Mouse (Mus musculus) adipose tissue, adult 10 weeks (tissue): ENCODE data around the gene Wdr62. TPM values are rescaled to one million over a fixed set of nuclear protein-coding genes. Genes with fewer than 3 reads are reported as not detected.

Experiments
- polyA plus RNA-seq: library from polyadenylated mRNA; stranded (reverse); fragments of 350-450 nt; fragmentation: Illumina TruSeq; extraction: RNeasy Lipid Tissue Mini Kit (QIAGEN cat#74804); gene quantifications from one replicate; pipeline ENCODE4 v1.2.3, GENCODE M21; 2014; ENCODE audit warnings: low read depth, low replicate concordance

Gene Wdr62
- polyA plus RNA-seq = 18.1 TPM

DNA sequence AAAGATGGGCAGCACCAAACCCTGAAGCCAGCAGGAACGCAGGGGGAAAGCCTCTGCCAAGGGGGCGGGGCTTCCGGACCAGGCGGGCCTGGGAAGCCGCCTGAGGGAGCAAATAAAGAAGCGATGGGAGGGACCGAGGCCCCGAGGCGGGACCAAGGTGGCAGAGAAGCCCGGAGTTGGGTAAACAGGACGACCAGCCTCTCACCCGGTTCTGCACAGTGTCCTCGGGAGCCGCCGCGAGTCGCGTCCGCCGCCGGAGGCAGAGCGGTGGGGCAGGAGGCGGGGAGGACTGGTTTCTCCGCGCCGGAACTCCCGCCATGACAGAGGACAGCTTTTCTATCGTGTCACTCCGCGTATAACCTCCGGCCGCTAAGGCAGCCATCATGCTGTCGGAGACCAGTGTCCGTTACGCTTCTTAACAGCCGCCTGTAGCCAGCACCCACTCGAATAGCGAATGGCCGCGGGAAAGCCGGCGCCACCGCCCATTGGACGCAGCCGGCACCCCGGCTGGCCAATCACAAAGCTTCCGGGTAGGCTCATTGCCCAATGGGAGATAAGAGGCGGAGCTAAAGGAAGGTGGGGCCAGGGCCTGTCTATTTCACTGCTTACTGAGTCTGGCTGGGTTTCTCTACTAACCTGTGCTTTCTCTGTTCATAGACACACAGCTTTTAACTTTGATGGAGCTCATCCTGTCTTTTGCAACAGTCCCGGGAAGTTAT, at the start of gene Wdr62, which contains the start of gene Thap8:
TSS of gene Wdr62 (minus strand) at position 469 of the 719 bp plus-strand sequence.
TSS of gene Thap8 (plus strand) at position 144 of the 719 bp plus-strand sequence.

DNA sequence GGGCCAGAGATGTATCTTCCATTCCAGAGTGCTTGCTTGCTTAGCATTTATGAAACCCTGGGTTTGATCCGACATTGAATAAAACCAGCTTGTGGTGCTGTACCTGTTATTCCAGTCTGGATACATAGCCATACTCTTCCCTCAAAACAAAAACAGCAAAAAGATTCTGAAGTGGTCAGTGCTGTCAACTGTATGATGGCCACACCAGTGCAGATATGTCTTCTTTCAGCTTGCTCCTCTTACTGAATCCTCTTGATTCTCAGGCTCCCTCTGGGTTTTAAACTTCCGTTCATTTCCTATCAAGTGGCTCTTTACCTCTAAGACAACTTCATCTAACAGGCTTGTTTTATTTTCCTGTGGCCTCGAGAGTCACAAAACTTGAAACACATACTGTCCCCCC, 43.6 kb upstream of the Wdr62 start, which contains the start of gene Sdhaf1:
TSS of gene Sdhaf1 (minus strand) at position 101 of the 400 bp plus-strand sequence.

DNA sequence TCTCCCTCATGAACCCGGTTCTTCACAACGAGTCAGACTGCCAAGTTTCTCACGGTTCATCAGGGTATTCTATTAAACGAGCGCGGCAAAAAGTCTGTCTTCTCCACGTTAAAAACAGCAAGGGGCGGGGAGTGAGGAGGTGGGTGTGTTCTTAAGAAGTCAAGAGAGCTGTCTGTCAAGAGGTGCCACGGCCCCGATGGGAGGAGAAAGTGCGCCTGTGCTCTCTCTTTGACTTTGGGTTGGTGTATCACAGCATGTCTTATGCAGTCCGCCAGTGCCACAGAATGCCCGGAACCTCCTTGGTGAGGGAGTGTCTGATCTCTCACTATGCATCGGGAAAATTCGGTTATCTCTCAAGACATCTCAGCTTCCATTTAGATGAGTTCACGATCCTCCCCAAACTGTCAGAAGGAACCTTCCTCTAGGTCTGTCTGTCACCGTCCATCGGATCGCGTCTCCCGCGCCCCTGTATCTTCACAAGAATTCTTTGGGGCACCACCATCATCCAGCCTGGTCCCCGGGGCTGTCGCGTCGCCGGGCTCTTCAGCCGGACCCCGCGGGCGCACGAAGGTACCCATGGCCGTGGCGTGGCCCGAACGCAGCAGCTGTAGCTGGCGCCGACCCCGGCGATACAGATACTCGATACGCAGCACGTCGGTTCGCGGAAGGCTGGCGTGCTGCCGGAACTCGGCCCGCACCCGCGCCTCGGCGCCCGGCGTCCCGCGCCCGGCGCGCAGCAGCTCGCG, 41.5 kb upstream of the Wdr62 start, which contains the start of gene E130208F15Rik:
TSS of gene E130208F15Rik (plus strand) at position 202 of the 746 bp plus-strand sequence.

DNA sequence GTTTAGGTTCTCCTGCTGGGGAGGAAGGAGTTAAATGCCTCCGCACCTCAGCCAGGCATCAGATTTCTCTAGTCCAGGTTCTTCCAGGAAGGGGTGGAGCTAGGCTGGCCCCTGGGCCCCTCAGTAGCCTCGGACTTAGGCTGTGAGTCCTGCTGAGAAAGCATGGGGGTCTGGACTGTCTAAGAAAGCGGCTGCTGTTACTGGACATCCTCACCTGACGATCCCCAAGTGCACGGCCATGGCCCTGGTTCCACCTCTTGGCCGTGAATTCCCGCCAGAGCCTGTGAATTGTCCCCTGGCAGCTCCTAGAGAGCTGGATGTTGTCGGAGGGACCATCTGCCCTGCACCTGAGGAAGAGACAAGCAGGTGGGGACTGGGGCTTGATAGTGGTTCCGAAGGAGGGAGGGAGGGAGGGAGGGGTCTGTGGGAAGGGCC, 34.5 kb upstream of the Wdr62 start, which contains the start of gene Syne4:
TSS of gene Syne4 (plus strand) at position 87 of the 435 bp plus-strand sequence.

DNA sequence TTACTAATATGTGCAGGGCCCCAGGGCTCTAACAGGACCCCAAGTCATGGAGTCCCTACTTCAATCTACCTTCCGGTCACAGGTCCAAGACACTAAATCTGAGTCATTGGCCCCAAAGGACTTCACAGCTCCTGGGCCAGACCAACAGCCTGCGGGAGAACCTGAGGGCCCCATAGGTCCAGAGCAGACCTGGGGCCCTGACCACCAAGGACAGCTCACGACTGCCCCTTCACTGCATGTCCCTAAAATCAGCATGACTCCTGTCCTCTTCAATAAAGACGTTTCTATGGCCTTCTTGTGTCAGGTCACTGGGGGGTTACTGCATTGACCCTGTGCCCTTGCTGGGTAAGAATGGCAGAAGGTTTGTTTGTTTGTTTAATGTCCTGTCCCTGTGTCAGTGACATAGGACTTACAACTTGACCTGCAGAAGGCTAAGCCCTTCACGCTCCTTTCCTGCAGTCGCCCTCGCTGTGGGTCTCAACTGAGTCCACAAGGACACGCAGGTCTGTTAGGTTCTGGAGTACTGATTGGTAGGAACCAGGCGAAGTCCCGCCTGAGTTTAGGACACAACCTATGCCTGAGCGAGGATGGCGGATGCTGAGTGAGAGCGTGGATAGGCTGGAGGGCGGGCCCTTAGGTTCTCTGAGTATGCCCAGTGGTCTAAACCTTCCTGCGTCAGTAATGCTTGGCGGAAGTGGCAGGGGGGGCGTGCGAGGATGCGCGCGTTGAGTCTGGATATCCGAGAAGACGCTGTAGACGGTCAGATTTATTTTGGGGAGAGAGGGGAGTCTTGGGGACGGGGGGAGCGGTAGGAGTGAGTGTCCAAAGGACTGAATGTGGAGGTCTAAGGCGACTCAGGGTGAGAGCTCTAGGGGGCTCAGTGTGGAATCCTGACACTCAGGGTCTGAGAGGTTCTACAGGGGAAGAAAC, 28.1 kb upstream of the Wdr62 start, which contains the start of gene Alkbh6:
TSS of gene Alkbh6 (plus strand) at position 642 of the 930 bp plus-strand sequence.

DNA sequence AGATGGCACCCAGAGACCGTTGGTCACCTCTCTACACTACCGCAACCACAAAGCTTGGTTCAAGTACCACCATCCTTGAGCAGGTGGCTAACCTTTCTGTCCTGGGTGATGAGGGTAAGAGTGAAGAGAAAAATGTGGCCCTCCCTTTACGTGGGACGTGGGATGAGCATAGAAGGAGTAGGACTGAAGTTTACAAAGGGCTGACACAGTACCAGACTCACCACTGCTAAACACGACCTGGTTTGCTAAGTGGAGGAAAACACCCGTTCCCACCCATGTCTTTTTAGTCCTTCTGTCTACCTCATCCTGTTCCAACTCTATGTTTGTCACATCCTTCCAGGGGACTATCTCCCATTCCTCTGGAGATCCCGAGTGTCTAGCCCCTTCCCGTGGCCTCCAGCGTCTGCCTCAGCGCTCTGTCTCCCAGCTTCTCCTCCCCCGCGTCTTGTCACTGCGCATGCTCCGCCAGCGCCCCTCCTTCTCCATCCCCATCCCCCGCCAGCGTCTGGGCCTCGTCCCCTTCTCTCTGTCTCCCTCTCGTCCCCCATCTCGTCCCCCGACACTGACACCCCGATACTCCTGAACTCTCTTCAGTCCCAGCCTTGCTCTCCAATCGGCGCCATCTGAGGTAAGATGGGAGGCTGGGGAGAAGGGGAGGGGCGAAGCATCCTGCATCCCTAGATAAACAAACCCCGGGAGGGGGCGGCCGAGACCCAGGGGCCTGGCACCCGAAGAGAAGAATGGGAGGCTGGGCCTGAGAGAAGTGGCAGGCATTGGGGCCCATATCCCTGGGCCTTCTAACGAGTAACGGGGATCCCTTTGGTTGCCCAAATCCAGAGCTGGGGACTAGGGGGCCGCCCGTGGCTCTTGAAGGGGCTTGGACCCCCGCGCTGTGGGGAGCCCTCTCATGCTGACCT, 11.3 kb upstream of the Wdr62 start, which contains the start of gene Clip3:
TSS of gene Clip3 (plus strand) at position 514 of the 917 bp plus-strand sequence.

DNA sequence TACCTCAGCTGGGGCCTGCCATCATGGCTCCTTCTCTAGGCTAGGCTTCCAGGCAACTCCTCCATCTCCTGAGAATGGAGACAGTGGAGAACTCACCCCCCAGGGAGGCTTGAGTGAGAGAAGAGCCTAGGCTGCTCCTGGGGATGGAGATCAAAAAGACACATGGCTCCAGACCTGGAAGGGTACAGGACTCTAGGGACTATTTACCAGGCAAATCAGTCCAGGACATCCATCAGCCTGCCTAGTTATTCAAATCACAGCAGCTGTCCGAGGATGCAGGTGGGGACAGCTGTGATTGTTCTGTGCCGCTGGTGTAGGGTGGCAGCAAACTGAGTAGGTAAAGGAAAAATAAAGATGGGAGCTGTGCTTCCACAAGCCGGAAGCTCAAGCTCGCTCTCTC, 44.6 kb downstream of the Wdr62 start, which contains the start of gene Ovol3:
TSS of gene Ovol3 (minus strand) at position 101 of the 400 bp plus-strand sequence.

DNA sequence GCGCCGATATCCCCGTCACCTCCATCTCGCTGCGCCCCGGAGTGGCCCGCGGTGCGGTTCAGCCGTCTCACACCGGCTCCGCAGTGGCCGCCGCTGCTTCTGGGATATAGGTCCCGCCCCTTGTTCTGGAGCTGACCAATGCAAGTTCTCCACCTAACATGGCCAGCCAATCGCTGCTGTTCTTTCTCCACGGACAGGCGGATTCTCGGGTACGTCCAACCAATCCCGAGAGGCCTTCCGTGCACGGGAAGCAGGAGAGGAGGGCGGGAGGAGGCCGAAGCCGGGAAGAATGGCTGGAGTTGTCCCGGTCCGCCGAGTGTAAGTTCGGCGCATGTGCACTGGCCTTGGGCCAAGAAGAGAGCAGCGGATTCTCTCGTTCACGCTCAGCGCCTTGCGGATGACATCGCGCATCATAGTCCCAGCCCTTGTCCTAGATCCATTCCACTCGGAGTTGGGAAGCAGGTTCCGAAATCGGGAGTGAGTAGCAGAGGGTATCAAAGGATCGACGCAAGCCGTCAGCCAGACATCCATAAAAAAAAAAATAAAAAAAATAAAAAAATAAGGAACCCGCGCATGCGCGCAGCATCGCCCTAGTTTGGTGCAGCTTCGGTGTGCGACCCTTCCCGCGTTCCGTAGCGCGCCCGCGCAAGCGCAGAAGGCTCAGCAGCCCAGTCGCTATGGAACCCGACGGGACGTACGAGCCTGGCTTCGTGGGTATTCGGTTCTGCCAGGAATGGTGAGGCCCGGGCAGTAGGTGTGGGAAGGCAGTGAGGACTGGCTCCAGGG, 48.4 kb downstream of the Wdr62 start, which contains the start of the genes Polr2i and Tbcb:
TSS of gene Polr2i (plus strand) at position 280 of the 786 bp plus-strand sequence.
TSS of gene Tbcb (minus strand) at position 604 of the 786 bp plus-strand sequence.

DNA sequence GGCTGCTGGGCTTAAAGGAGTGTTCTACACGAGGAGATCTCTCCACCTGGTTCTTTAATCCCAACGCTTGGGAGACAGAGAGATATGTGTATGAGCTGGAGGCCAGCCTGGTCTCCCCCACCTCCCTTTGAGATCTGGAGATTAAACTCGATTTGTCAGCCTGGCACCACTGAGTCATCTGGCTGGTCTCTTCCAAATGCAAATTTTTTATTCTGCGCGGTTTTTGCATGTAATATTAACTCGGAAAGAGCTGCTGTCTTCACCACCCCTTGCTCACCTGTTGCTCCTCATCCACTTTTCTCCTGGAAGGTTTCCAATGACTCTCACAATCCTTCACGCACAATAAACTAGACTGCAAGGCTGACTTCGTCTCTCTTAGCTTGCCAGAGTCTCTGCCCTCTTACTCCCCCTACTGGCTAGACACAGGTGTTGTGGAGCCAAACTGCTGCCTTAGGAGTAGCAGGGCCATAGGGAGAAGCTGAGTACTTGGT, 81.7 kb downstream of the Wdr62 start, which contains the start of gene Capns1:
TSS of gene Capns1 (minus strand) at position 331 of the 491 bp plus-strand sequence.

Other genes with a start within 250 kb of the Wdr62 start
- 4.8 TPM for gene Zfp14, start 229.0 kb downstream of the Wdr62 start, polyA plus RNA-seq
- gene Zfp82, start 207.5 kb downstream of the Wdr62 start, polyA plus RNA-seq = 0.60 TPM
- gene Gm26920, start 190.0 kb downstream of the Wdr62 start, polyA plus RNA-seq = 2.0 TPM
- gene Zfp566, start 189.9 kb downstream of the Wdr62 start, polyA plus RNA-seq = 4.6 TPM
- gene Zfp260, start 185.6 kb downstream of the Wdr62 start, polyA plus RNA-seq = 33.9 TPM
- gene Zfp382, start 158.5 kb downstream of the Wdr62 start, polyA plus RNA-seq = 0.92 TPM
- 33.8 TPM for gene Zfp146, start 110.7 kb downstream of the Wdr62 start, polyA plus RNA-seq
- gene Cox7a1, start 96.3 kb downstream of the Wdr62 start, polyA plus RNA-seq = 10.2 TPM
- gene Capns1, start 81.6 kb downstream of the Wdr62 start, polyA plus RNA-seq = 381 TPM
- 55.6 TPM for gene Polr2i, start 48.5 kb downstream of the Wdr62 start, polyA plus RNA-seq
- gene Tbcb, start 48.1 kb downstream of the Wdr62 start, polyA plus RNA-seq = 75.0 TPM
- not detected for gene Ovol3, start 44.7 kb downstream of the Wdr62 start, polyA plus RNA-seq
- gene Thap8, start 325 bp downstream of the Wdr62 start, polyA plus RNA-seq = 1.5 TPM
- 12.2 TPM for gene Clip3, start 11.3 kb upstream of the Wdr62 start, polyA plus RNA-seq
- gene Alkbh6, start 28.3 kb upstream of the Wdr62 start, polyA plus RNA-seq = 44.2 TPM
- 5.0 TPM for gene Syne4, start 34.4 kb upstream of the Wdr62 start, polyA plus RNA-seq
- gene E130208F15Rik, start 41.3 kb upstream of the Wdr62 start, polyA plus RNA-seq = 1.2 TPM
- gene Sdhaf1, start 43.5 kb upstream of the Wdr62 start, polyA plus RNA-seq = 9.0 TPM
- gene Lrfn3, start 82.4 kb upstream of the Wdr62 start, polyA plus RNA-seq = 1.7 TPM
- 114 TPM for gene Tyrobp, start 133.3 kb upstream of the Wdr62 start, polyA plus RNA-seq
- gene Hcst, start 139.4 kb upstream of the Wdr62 start, polyA plus RNA-seq = 4.5 TPM
- 1.9 TPM for gene Nfkbid, start 141.3 kb upstream of the Wdr62 start, polyA plus RNA-seq
- 2.8 TPM for gene Aplp1, start 165.1 kb upstream of the Wdr62 start, polyA plus RNA-seq
- gene Kirrel2, start 177.3 kb upstream of the Wdr62 start, polyA plus RNA-seq = not detected
- gene Nphs1, start 177.9 kb upstream of the Wdr62 start, polyA plus RNA-seq = not detected
- not detected for gene Prodh2, start 213.2 kb upstream of the Wdr62 start, polyA plus RNA-seq